8 mouse cellular contexts compared by ENCODE assay signal in the genomic region with DNA sequence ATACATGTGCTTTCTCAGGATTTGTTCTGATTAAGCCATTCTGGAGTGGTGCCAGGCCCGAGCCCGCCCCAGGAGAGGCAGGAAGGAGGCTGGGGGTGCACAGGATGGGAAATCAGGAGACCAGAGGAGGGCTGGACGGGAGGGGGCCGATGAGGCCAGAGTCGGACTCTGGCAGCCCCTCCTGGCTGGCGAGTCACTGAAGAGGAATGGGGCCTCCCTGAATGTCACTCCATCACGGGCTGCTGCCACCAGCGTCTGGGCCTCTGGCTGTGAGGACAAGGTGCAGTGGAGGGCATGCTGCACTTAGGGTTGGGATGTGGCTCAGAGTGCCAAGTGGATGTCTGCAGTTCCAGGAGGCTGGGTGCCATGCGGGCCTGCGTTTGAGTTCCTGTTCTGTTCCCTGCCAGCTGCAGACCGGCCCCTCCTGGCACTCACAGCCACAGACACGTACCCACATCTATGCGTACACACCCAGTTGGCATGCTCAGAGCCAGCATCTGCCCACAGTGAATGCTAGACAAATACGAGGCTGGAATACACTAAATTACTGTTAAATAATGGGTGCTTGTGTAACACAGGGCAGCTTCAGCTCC.
DNase-seq lines count a peak whose midpoint lies in the region; ATAC-seq and TF ChIP-seq lines count a peak whose summit lies in the region.

No protein-coding gene starts in this region.

- TF ChIP-seq EP300 in lung, postnatal 0 days (IDR thresholded peaks at IDR 0.05), result no peak

- peaks cover 6% of the 10 kb centered on the region for H3K4me1 ChIP-seq in heart, embryonic 10.5 days
- peaks cover 10% of the 10 kb centered on the region for H3K4me1 ChIP-seq in embryonic facial prominence, embryonic 15.5 days
- H3K4me1 ChIP-seq in kidney, adult 2 months (ENCODE audit: control insufficient read depth, insufficient read depth, low read length), result no peaks in the 10 kb centered on the region
- H3K4me1 ChIP-seq in lung, postnatal 0 days (ENCODE audit: insufficient read depth, low read depth, low read length), result no peaks in the 10 kb centered on the region

- no peak overlapping the region for H3K4me3 ChIP-seq in heart, embryonic 10.5 days
- H3K4me3 ChIP-seq in embryonic facial prominence, embryonic 15.5 days (replicated peaks), result no peak overlapping the region
- no peak overlapping the region for H3K4me3 ChIP-seq in kidney, adult 2 months (ENCODE audit: insufficient read depth, low read depth, low read length)
- H3K4me3 ChIP-seq in lung, postnatal 0 days (ENCODE audit: low read depth, low read length), result no peak overlapping the region

- no peak overlapping the region for H3K4me2 ChIP-seq in embryonic facial prominence, embryonic 15.5 days (replicated peaks)
- no peak overlapping the region for H3K4me2 ChIP-seq in lung, postnatal 0 days (replicated peaks; ENCODE audit: low read depth, low read length)

- no peaks in the 10 kb centered on the region for H3K27me3 ChIP-seq in heart, embryonic 10.5 days (ENCODE audit: insufficient read depth, poor library complexity, severe bottlenecking)
- H3K27me3 ChIP-seq in embryonic facial prominence, embryonic 15.5 days, result no peaks in the 10 kb centered on the region
- no peaks in the 10 kb centered on the region for H3K27me3 ChIP-seq in kidney, adult 2 months (replicated peaks; ENCODE audit: control insufficient read depth, insufficient read depth, low read length)
- no peaks in the 10 kb centered on the region for H3K27me3 ChIP-seq in lung, postnatal 0 days (replicated peaks; ENCODE audit: insufficient read depth, low read length)

- H3K9me3 ChIP-seq in heart, embryonic 10.5 days, result no peaks in the 10 kb centered on the region
- no peaks in the 10 kb centered on the region for H3K9me3 ChIP-seq in embryonic facial prominence, embryonic 15.5 days (replicated peaks)
- no peaks in the 10 kb centered on the region for H3K9me3 ChIP-seq in lung, postnatal 0 days (ENCODE audit: low read length)

- ATAC-seq in embryonic facial prominence, embryonic 15.5 days (ENCODE audit: insufficient number of reproducible peaks, low FRiP score, low TSS enrichment, low read depth), result peak; percentile 81
- peak; percentile 16; the same call in 1 of the 2 replicates for ATAC-seq in lung, postnatal 0 days
- ATAC-seq in erythroblast, adult 5-6 weeks (replicated peaks; ENCODE audit: low FRiP score, poor library complexity, severe bottlenecking), result no peak

- no peak overlapping the region for H3K9ac ChIP-seq in embryonic facial prominence, embryonic 15.5 days
- H3K9ac ChIP-seq in lung, postnatal 0 days (replicated peaks; ENCODE audit: low read depth), result no peak overlapping the region

- no peak overlapping the region for H3K27ac ChIP-seq in heart, embryonic 10.5 days
- no peak overlapping the region; the same call in 1 of the 2 replicates for H3K27ac ChIP-seq in embryonic facial prominence, embryonic 15.5 days (replicated peaks)
- no peak overlapping the region for H3K27ac ChIP-seq in kidney, adult 2 months (ENCODE audit: insufficient read depth, low read depth, low read length)
- no peak overlapping the region for H3K27ac ChIP-seq in lung, postnatal 0 days (ENCODE audit: low read length)

- no peak for TF ChIP-seq CTCF in kidney, adult 2 months (conservative IDR thresholded peaks at IDR 0.05; ENCODE audit: insufficient read depth, insufficient read length, low read depth, low read length)
- no peak for TF ChIP-seq CTCF in lung, postnatal 0 days (IDR thresholded peaks at IDR 0.05)

- WGBS in heart, embryonic 10.5 days, result 66% methylated on average over 14 of the region's 14 CpGs
- 41% methylated on average over 14 of the region's 14 CpGs for WGBS in embryonic facial prominence, embryonic 15.5 days
- 49% methylated on average over 14 of the region's 14 CpGs for WGBS in kidney, adult 2 months
- 31% methylated on average over 14 of the region's 14 CpGs for WGBS in lung, postnatal 0 days

- intact Hi-C loops in gastrocnemius, postnatal 36 days (cut with DNase I), result no loop called here

- H3K36me3 ChIP-seq in heart, embryonic 10.5 days, result no peaks in the 10 kb centered on the region
- no peaks in the 10 kb centered on the region for H3K36me3 ChIP-seq in embryonic facial prominence, embryonic 15.5 days
- H3K36me3 ChIP-seq in kidney, adult 2 months (ENCODE audit: control insufficient read depth, insufficient read depth, low read length), result no peaks in the 10 kb centered on the region
- no peaks in the 10 kb centered on the region for H3K36me3 ChIP-seq in lung, postnatal 0 days (ENCODE audit: insufficient read depth, low read length)

- DNase-seq in heart, adult 18-20 months, result peak; percentile 44 to 74
- no peak for DNase-seq in heart, embryonic 10.5 days (ENCODE audit: low spot score)
- peak; percentile 50 for DNase-seq in kidney, adult 2 months
- peak; percentile 6 for DNase-seq in lung, postnatal 0 days (ENCODE audit: low spot score)
- no peak for DNase-seq in urinary bladder, postnatal 36 days (ENCODE audit: low spot score in 2 of 2)
- no peak for DNase-seq in gastrocnemius, postnatal 36 days

- no peak for TF ChIP-seq POLR2A in kidney, adult 2 months (IDR thresholded peaks at IDR 0.05; ENCODE audit: low read depth, low read length)

Comparison
In these comparisons a context has a peak if more than half of its experiments do, and no peak if none do; other contexts are left out.
1. DNase-seq: peak in heart, adult 18-20 months (2 of 2), kidney, adult 2 months (single experiment) and lung, postnatal 0 days (single experiment); none in heart, embryonic 10.5 days (single experiment), urinary bladder, postnatal 36 days (0 of 2) and gastrocnemius, postnatal 36 days (0 of 2).